Mouse (Mus musculus): ENCODE results near the gene Gm9999.

DNA sequence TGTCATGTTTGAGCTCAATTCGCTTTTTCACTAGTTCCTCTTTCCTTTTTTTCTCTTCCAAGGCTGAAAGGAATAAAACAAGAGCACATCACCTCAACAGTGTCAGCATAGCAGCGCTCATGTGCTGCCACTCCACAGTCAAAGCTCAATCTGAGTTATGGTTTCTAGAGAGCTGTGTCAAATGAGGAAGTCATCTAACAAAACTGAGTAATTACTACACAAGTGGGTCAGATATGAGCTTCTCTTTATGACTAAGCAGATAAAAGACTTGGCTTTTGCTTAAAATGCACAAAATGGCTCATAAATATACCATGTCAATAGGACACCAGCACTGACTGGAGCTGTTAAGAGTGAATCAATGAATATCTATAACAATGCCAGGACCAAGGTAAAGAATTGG is 15.6 kb downstream of the Gm9999 start:
- TF ChIP-seq CTCF (IDR thresholded peaks at IDR 0.05; ENCODE audit: low read depth, low read length) (no peak), GATA1 (IDR thresholded peaks at IDR 0.05; ENCODE audit: borderline replicate concordance, low read length) (no peak), TAL1 (conservative IDR thresholded peaks at IDR 0.05; ENCODE audit: low read depth, low read length) (no peak), GATA2 (IDR thresholded peaks at IDR 0.05; ENCODE audit: borderline replicate concordance, low read depth, low read length) (no peak)

Measured in G1E (cell line).